Mouse (Mus musculus) thymus, adult 2 months (tissue): ENCODE results near the gene Borcs5. TPM values are rescaled to one million over a fixed set of nuclear protein-coding genes. Genes with fewer than 3 reads are reported as not detected.
"Not testable (repeated sequence)": the region's sequence is repeated elsewhere in the genome, so short reads cannot be mapped to it uniquely, and the experiment has no call there.

Source experiments
- DNase-seq: peaks from one replicate; pipeline ENCODE4 v3.0.0; 2021
- H3K27ac ChIP-seq: fragments of 200-500 bp; 2 replicates; pipeline ENCODE4 v1.5.1; 2012; ENCODE audit warnings: low read length, control low read depth; ENCODE audit not compliant: control insufficient read depth, insufficient read depth
- H3K27me3 ChIP-seq: fragments of 200-500 bp; 2 replicates; pipeline ENCODE4 v1.6.1; 2012; ENCODE audit warnings: mild to moderate bottlenecking, low read length, moderate library complexity, mixed read lengths; ENCODE audit not compliant: control insufficient read depth, insufficient read depth
- H3K36me3 ChIP-seq: fragments of 200-500 bp; 2 replicates; pipeline ENCODE4 v1.6.1; 2012; ENCODE audit warnings: mild to moderate bottlenecking, low read length, moderate library complexity; ENCODE audit not compliant: control insufficient read depth, insufficient read depth
- H3K4me1 ChIP-seq: fragments of 200-500 bp; replicated peaks from 2 replicates; pipeline ENCODE4 v1.6.1; 2012; ENCODE audit warnings: low read length; ENCODE audit not compliant: control insufficient read depth, insufficient read depth
- H3K4me3 ChIP-seq: fragments of 200-500 bp; 2 replicates; pipeline ENCODE4 v1.5.1; 2012; ENCODE audit warnings: mild to moderate bottlenecking, low read length, control low read depth, moderate library complexity; ENCODE audit not compliant: control insufficient read depth, insufficient read depth
- CTCF ChIP-seq: fragments of 200-500 bp; IDR thresholded peaks from 2 replicates; pipeline ENCODE4 v1.5.1; 2012; ENCODE audit warnings: mild to moderate bottlenecking, control low read depth, low read length, moderate library complexity, borderline replicate concordance; ENCODE audit not compliant: control insufficient read depth, poor library complexity, insufficient read depth; ENCODE audit errors: extremely low read depth
- POLR2A ChIP-seq: fragments of 200-500 bp; IDR thresholded peaks from 2 replicates; pipeline ENCODE4 v1.6.1; 2012; ENCODE audit warnings: mild to moderate bottlenecking, low read length, control low read depth, moderate library complexity; ENCODE audit not compliant: control insufficient read depth, poor library complexity, insufficient read depth; ENCODE audit errors: extremely low read depth
- WGBS: fragments of 180-500 bp; shearing (Covaris S2); methylation state at CpG from one replicate; pipeline ENCODE4 v1.1.7; 2018; 5-methylcytosine and 5-hydroxymethylcytosine counted together
- polyA plus RNA-seq: library from polyadenylated mRNA; depleted of rRNA; stranded (reverse); fragments of >200 nt; gene quantifications from 2 replicates; pipeline ENCODE4 v1.2.3, GENCODE M21; 2012

Borcs5 gene
- polyA plus RNA-seq, 1 experiment: 16.9 TPM

- WGBS: 78% methylated on average over 2 of the region's 2 CpGs
- Histone ChIP-seq H3K36me3 (no peaks in the 10 kb centered on the region), H3K4me3 (no peak overlapping the region), H3K27me3 (no peaks in the 10 kb centered on the region), H3K4me1 (no peaks in the 10 kb centered on the region; the same call in 1 of the 2 replicates), H3K27ac (no peak overlapping the region)
- TF ChIP-seq CTCF (no peak), POLR2A (no peak)
- DNase-seq: no peak
These were observed 29.2 kb downstream of the Borcs5 start for GRCm38 (mm10) chr6:134668519-134668918.

- Histone ChIP-seq H3K4me3 (no peak overlapping the region), H3K4me1 (no peaks in the 10 kb centered on the region; the same call in 1 of the 2 replicates), H3K27me3 (no peaks in the 10 kb centered on the region), H3K36me3 (no peaks in the 10 kb centered on the region), H3K27ac (no peak overlapping the region)
- DNase-seq: no peak
- WGBS: 93% methylated on average over 6 of the region's 6 CpGs
- TF ChIP-seq POLR2A: no peak
- TF ChIP-seq CTCF: no peak
These were observed 30.0 kb downstream of the Borcs5 start for GRCm38 (mm10) chr6:134669179-134669865.

- Histone ChIP-seq H3K4me3 (no peak overlapping the region), H3K27me3 (no peaks in the 10 kb centered on the region), H3K4me1 (no peaks in the 10 kb centered on the region; the same call in 1 of the 2 replicates), H3K27ac (no peak overlapping the region), H3K36me3 (no peaks in the 10 kb centered on the region)
- 87% methylated on average over 4 of the region's 4 CpGs for WGBS
- DNase-seq: no peak
- no peak for TF ChIP-seq POLR2A
- no peak for TF ChIP-seq CTCF
These were observed 31.6 kb downstream of the Borcs5 start for GRCm38 (mm10) chr6:134670881-134671411.

- H3K4me3 ChIP-seq, DNase-seq, H3K27me3 ChIP-seq, H3K36me3 ChIP-seq, H3K4me1 ChIP-seq, H3K27ac ChIP-seq: not testable (repeated sequence)
- WGBS: 77% methylated on average over 8 of the region's 8 CpGs
These were observed 34.4 kb downstream of the Borcs5 start for GRCm38 (mm10) chr6:134673712-134674111.

GRCm38 (mm10) chr6:134677504-134677903 lies 38.2 kb downstream of the Borcs5 start:
- no peaks in the 10 kb centered on the region for H3K27me3 ChIP-seq
- H3K36me3 ChIP-seq: no peaks in the 10 kb centered on the region
- no peak for TF ChIP-seq CTCF
- TF ChIP-seq POLR2A: no peak
- no peaks in the 10 kb centered on the region for H3K4me1 ChIP-seq
- DNase-seq: no peak
- no peak overlapping the region for H3K27ac ChIP-seq
- 96% methylated on average over 4 of the region's 4 CpGs for WGBS
- no peak overlapping the region for H3K4me3 ChIP-seq

- 93% methylated on average over 3 of the region's 3 CpGs for WGBS
- no peaks in the 10 kb centered on the region for H3K4me1 ChIP-seq
- H3K27ac ChIP-seq: no peak overlapping the region
- H3K36me3 ChIP-seq: no peaks in the 10 kb centered on the region
- TF ChIP-seq CTCF: no peak
- no peak for TF ChIP-seq POLR2A
- DNase-seq: no peak
- no peak overlapping the region for H3K4me3 ChIP-seq
- no peaks in the 10 kb centered on the region for H3K27me3 ChIP-seq
These were observed 38.7 kb downstream of the Borcs5 start for GRCm38 (mm10) chr6:134678037-134678436.

GRCm38 (mm10) chr6:134679330-134679729 lies 40.0 kb downstream of the Borcs5 start:
- WGBS: 73% methylated on average over 4 of the region's 4 CpGs
- not testable (repeated sequence) for H3K27me3 ChIP-seq, H3K4me3 ChIP-seq, H3K4me1 ChIP-seq, H3K27ac ChIP-seq, H3K36me3 ChIP-seq, DNase-seq
